Mouse (Mus musculus): ENCODE data around the gene Dlg3.

GRCm38 (mm10) chrX:100839211-100839610, 71.7 kb downstream of the Dlg3 start:
- TF ChIP-seq CHD2 (IDR thresholded peaks at IDR 0.05; ENCODE audit: low read depth, low read length) (no peak), HCFC1 (IDR thresholded peaks at IDR 0.05; ENCODE audit: borderline replicate concordance, insufficient read depth, low read length) (no peak), MAFK (IDR thresholded peaks at IDR 0.05; ENCODE audit: insufficient read depth, low read depth, low read length) (no peak), ZC3H11A (IDR thresholded peaks at IDR 0.05; ENCODE audit: borderline replicate concordance, low read depth, low read length) (no peak)

All from ES-E14 (cell line).